Mouse (Mus musculus) megakaryocyte, embryonic 14.5 days (primary cell): ENCODE measurements at regions not wholly inside any gene's neighbourhood (a gene's known extent, or its start where the extent isn't known, plus 50 kb on each side); places are given as distances from the start of the nearest gene placed in this dataset.

ENCODE experiments used
- FLI1 ChIP-seq: IDR thresholded peaks from 2 replicates; pipeline ENCODE4 v1.6.1; 2012; ENCODE audit warnings: low read length, inconsistent platforms, mixed read lengths
- GATA1 ChIP-seq: IDR thresholded peaks from 3 replicates; pipeline ENCODE4 v1.6.1; 2012; ENCODE audit warnings: mixed read lengths, low read length, inconsistent platforms, borderline replicate concordance

- TF ChIP-seq GATA1, result no peak
- TF ChIP-seq FLI1, result no peak
Measured at GRCm38 (mm10) chr1:55903177-55903576, 497.5 kb downstream of the Plcl1 start.
